Mouse (Mus musculus) lung, embryonic 14.5 days (tissue): ENCODE data around the gene Nek9. TPM values are rescaled to one million over a fixed set of nuclear protein-coding genes. Genes with fewer than 3 reads are reported as not detected.

Experiments
- ATAC-seq: fragments of 200-750 bp; cut with Nextera tagmentation; 2 replicates; pipeline ENCODE4 v1.8.0; 2017; ENCODE audit warnings: mild to moderate bottlenecking, moderate TSS enrichment, moderate library complexity; ENCODE audit not compliant: insufficient read depth
- DNase-seq: peaks from one replicate; pipeline ENCODE4 v3.0.0-alpha.2; 2015
- H3K27ac ChIP-seq: fragments of 300-500 bp; sonication (generic); 2 replicates; pipeline ENCODE4 v1.5.1; 2014; ENCODE audit warnings: low read depth, mild to moderate bottlenecking, moderate library complexity
- H3K27me3 ChIP-seq: fragments of 300-500 bp; sonication (generic); 2 replicates; pipeline ENCODE4 v1.6.1; 2014; ENCODE audit warnings: low read length, control low read depth; ENCODE audit not compliant: insufficient read depth
- H3K36me3 ChIP-seq: fragments of 300-500 bp; sonication (generic); 2 replicates; pipeline ENCODE4 v1.6.1; 2014; ENCODE audit warnings: control low read depth; ENCODE audit not compliant: insufficient read depth
- H3K4me1 ChIP-seq: fragments of 300-500 bp; sonication (generic); 2 replicates; pipeline ENCODE4 v1.6.1; 2014; ENCODE audit warnings: antibody characterized with exemption, control low read depth; ENCODE audit not compliant: insufficient read depth
- H3K4me2 ChIP-seq: fragments of 300-500 bp; sonication (generic); 2 replicates; pipeline ENCODE4 v1.6.1; 2014; ENCODE audit warnings: mild to moderate bottlenecking
- H3K4me3 ChIP-seq: fragments of 300-500 bp; sonication (generic); 2 replicates; pipeline ENCODE4 v1.5.1; 2014; ENCODE audit warnings: low read depth, low read length
- H3K9ac ChIP-seq: fragments of 300-500 bp; sonication (generic); 2 replicates; pipeline ENCODE4 v1.6.1; 2014
- H3K9me3 ChIP-seq: fragments of 300-500 bp; sonication (generic); 2 replicates; pipeline ENCODE4 v1.6.1; 2016; ENCODE audit warnings: low read depth, low read length, control low read depth
- CTCF ChIP-seq: IDR thresholded peaks from 2 replicates; pipeline ENCODE4 v1.5.1; 2016; ENCODE audit warnings: antibody characterized with exemption, low read depth
- WGBS: fragments of 180-500 bp; shearing (Covaris S2); extraction: QIAGEN DNeasy Blood & Tissue Kit; methylation state at CpG from one replicate; pipeline ENCODE4 v1.1.7; 2014; 5-methylcytosine and 5-hydroxymethylcytosine counted together
- polyA plus RNA-seq: library from polyadenylated mRNA; unstranded; fragments of >200 nt; fragmentation: Nextera tagmentation; extraction: Ambion mirVana; gene quantifications from 2 replicates; pipeline ENCODE4 v1.2.1, GENCODE M21; 2014

The Nek9 gene
- polyA plus RNA-seq, 1 experiment from 2014 or later = 18.2 TPM

DNA sequence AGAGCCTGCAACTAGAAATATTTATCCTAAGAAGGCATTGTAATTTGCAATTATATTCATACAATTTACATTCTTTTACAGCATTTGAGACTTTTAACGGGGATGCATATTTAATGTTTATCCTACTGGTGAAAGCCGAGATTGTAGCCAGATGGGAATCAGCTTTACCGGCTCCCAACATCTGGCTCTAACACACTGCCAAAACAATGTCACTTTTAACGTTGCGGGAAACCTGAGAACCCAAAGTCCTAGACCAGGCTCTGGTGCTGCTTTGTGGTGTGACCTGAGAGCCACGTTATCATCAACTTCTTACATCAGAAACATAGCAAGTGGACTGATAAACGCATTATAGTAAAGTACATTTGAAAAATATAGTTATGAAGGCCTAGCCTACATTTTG is 74.2 kb downstream of the Nek9 start:
- no peak for TF ChIP-seq CTCF
- DNase-seq (peak; percentile 77), ATAC-seq (peak; percentile 57; the same call in 1 of the 2 replicates)
- Histone ChIP-seq H3K9ac (no peak overlapping the region), H3K4me2 (no peak overlapping the region; the same call in 1 of the 2 replicates), H3K36me3 (no peaks in the 10 kb centered on the region), H3K27me3 (no peaks in the 10 kb centered on the region), H3K9me3 (no peaks in the 10 kb centered on the region), H3K27ac (0 out of 2 replicates have a peak overlapping the region, but pooled peaks have one; percentile 26), H3K4me3 (no peak overlapping the region), H3K4me1 (0 out of 2 replicates have a peak, but pooled peaks cover 5% of the 10 kb centered on the region)
- WGBS = 26% methylated on average over 7 of the region's 7 CpGs

DNA sequence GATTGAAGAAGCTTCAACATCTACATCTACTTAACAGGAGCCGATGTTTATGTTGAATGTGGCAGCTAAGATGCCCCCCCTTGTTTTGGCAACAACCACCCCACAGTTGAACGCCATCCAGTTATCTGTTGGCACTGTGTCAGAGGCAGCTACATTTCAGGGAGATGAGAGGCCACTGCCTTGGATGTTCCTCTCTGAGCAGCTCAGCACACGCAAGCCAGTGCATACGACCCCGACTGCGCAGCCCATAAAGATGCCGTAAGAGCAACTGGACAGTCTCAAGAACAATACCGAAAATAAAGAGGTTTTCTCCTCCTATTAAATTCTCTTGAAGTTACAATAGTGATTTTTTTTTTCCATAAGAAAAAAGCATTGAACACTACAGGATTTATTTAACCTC is 74.6 kb downstream of the Nek9 start:
- TF ChIP-seq CTCF = no peak
- ATAC-seq (peak; percentile 76; the same call in 1 of the 2 replicates), DNase-seq (peak; percentile 80)
- H3K9ac ChIP-seq = no peak overlapping the region
- H3K4me2 ChIP-seq = 0 out of 2 replicates have a peak overlapping the region, but pooled peaks have one; percentile 3
- no peaks in the 10 kb centered on the region for H3K27me3 ChIP-seq
- no peak overlapping the region for H3K4me3 ChIP-seq
- no peaks in the 10 kb centered on the region for H3K36me3 ChIP-seq
- peak overlapping the region; percentile 25; the same call in 1 of the 2 replicates for H3K27ac ChIP-seq
- 49% methylated on average over 8 of the region's 8 CpGs for WGBS
- H3K4me1 ChIP-seq = 0 out of 2 replicates have a peak, but pooled peaks cover 3% of the 10 kb centered on the region
- H3K9me3 ChIP-seq = no peaks in the 10 kb centered on the region

DNA sequence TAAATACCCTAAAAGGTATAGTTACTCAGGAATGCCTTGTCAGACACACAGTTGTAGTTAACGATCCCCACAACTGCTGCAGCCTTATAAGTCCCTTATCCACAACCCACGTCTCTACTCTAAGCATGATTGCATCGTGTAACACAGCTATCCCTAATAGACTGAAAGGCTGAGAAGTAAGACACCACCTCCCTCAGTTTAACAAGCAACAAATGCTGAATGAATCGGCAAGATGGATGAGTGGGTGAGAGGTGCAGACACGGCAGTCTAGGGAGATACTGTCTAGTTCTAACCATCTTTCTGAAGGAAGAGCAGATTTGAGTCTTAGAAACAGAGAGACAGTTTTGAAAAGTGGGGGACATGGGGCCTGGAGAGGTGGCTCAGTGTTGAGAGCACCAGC is 76.0 kb downstream of the Nek9 start:
- Histone ChIP-seq H3K27me3 (no peaks in the 10 kb centered on the region), H3K4me1 (0 out of 2 replicates have a peak, but pooled peaks cover 3% of the 10 kb centered on the region), H3K36me3 (0 out of 2 replicates have a peak, but pooled peaks cover 2% of the 10 kb centered on the region), H3K4me2 (no peak overlapping the region), H3K27ac (peak overlapping the region; percentile 50; the same call in 1 of the 2 replicates), H3K9me3 (no peaks in the 10 kb centered on the region), H3K9ac (no peak overlapping the region), H3K4me3 (no peak overlapping the region)
- TF ChIP-seq CTCF = no peak
- no peak for DNase-seq
- ATAC-seq = no peak
- 58% methylated on average over 5 of the region's 5 CpGs for WGBS

DNA sequence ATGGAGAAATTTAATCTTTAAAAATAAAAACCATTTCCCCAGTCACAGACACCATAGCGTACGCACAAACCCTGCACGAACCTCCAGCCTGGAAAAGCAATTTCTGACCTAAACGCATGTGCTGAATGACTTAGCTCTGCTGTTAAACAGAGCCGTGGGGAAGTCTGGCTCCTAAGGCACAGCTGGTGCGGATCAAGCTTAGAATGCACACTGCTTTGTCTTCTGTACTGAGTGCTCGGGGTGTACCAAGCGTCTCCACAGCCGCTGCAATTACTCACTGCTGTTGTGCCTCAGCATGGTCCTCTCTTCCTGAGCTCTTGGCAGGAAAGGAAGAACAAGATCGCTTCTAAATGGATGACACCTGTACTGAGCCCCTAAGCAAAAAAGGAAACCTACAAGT is 76.7 kb downstream of the Nek9 start:
- Histone ChIP-seq H3K4me1 (0 out of 2 replicates have a peak, but pooled peaks cover 3% of the 10 kb centered on the region), H3K4me2 (no peak overlapping the region), H3K27me3 (no peaks in the 10 kb centered on the region), H3K27ac (0 out of 2 replicates have a peak overlapping the region, but pooled peaks have one; percentile 0), H3K9me3 (no peaks in the 10 kb centered on the region), H3K4me3 (no peak overlapping the region), H3K36me3 (0 out of 2 replicates have a peak, but pooled peaks cover 5% of the 10 kb centered on the region), H3K9ac (no peak overlapping the region)
- DNase-seq (peak; percentile 89), ATAC-seq (peak; percentile 92)
- WGBS = 34% methylated on average over 10 of the region's 10 CpGs
- no peak for TF ChIP-seq CTCF

DNA sequence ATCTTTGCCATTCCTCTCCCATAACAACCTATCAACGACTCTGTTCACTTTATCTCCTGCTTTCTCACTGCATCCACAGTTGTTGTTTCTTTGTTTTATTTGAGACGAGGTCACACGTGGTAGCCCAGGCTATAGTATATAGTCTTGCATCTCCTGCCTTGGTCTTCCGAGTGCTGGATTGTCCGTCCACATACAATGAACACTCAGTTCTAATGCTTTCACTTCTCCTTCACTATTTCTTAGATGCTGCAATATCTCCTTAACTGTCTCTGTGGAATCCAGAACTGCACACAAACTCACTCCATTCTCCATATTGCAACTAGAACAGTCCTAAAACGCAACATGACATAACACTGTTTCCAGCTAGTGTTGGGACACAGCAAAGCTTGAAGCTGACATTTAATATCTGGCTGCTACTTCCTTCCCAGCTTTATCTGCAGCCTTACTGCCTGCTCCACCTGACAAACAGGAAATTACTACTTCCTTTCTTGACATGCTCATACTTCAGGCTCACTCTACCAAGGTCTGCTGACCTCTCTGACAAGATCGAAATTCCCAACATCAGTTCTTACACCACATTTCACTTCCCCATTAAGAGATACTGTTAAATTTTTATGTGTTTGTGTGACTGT is 82.0 kb downstream of the Nek9 start:
- 0 out of 2 replicates have a peak, but pooled peaks cover 5% of the 10 kb centered on the region for H3K36me3 ChIP-seq
- peak; percentile 28 for DNase-seq
- H3K27ac ChIP-seq = peak overlapping the region; percentile 46
- ATAC-seq = no peak
- WGBS = 65% methylated on average over 7 of the region's 7 CpGs
- no peaks in the 10 kb centered on the region for H3K27me3 ChIP-seq
- H3K4me1 ChIP-seq = no peaks in the 10 kb centered on the region
- no peak overlapping the region for H3K4me3 ChIP-seq
- TF ChIP-seq CTCF = no peak
- H3K9ac ChIP-seq = no peak overlapping the region
- no peak overlapping the region for H3K4me2 ChIP-seq
- no peaks in the 10 kb centered on the region for H3K9me3 ChIP-seq

DNA sequence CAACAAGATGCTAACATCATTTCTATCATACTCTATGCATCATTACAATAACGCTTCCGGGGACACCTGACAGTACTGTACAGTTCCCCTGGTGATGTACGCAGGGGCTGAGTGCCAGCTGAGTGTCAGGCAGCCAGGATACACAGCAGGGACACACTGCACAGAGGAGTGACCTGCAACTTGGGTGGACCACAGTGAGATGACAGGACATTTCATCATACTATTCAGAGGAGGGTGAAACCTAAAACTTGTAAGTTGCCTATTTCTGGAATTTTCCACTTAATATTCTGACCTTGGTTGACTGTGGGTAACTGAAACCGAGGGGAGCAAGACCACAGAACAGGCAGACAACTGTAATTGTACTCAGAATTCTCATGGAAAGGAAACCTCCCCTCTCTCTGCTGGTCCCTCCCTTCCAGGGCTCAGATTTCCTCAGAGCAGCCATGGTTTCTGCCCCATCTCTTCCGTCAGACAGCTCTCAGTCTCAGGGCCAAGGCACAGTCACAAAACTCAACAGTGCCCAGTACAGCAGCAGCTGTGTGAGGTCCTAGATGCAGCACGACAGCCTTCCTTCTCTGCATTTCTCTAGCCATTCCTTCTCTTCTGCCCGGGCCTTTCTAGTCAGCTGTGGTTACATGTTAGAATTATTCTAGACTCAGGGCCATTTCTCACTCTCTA is 82.9 kb downstream of the Nek9 start:
- no peak for TF ChIP-seq CTCF
- 0 out of 2 replicates have a peak, but pooled peaks have one; percentile 54 for ATAC-seq
- peak overlapping the region; percentile 21; the same call in 1 of the 2 replicates for H3K27ac ChIP-seq
- no peak overlapping the region for H3K9ac ChIP-seq
- no peak overlapping the region for H3K4me2 ChIP-seq
- no peaks in the 10 kb centered on the region for H3K4me1 ChIP-seq
- DNase-seq = peak; percentile 45
- H3K27me3 ChIP-seq = no peaks in the 10 kb centered on the region
- no peak overlapping the region for H3K4me3 ChIP-seq
- no peaks in the 10 kb centered on the region for H3K9me3 ChIP-seq
- H3K36me3 ChIP-seq = 0 out of 2 replicates have a peak, but pooled peaks cover 5% of the 10 kb centered on the region
- WGBS = 54% methylated on average over 7 of the region's 7 CpGs

DNA sequence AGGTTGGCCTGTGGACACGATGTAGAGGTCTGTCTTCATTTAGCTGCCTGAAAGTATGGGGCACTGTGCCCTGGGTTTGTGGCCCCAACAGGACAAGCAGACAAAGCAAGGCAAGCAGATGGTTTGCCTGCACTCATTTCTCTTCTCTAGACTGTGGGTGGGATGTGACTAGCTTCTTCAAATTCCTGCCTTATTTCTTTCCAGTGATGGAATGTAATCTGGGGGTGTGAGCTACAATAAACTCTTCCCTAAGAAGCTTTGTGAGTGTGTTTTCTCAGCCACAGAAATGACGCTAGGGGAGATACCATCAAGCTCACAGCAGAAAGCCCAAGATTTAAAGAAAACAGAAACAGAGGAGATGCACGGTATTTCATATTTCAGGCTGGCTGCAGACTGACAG is 87.1 kb downstream of the Nek9 start:
- ATAC-seq (no peak), DNase-seq (no peak)
- Histone ChIP-seq H3K27me3 (no peaks in the 10 kb centered on the region), H3K36me3 (no peaks in the 10 kb centered on the region), H3K9ac (no peak overlapping the region), H3K9me3 (peaks cover 4% of the 10 kb centered on the region; the same call in 1 of the 2 replicates), H3K4me1 (no peaks in the 10 kb centered on the region), H3K27ac (no peak overlapping the region), H3K4me3 (no peak overlapping the region), H3K4me2 (no peak overlapping the region)
- 70% methylated on average over 3 of the region's 3 CpGs for WGBS
- TF ChIP-seq CTCF = no peak

Other genes with a start within 250 kb of the Nek9 start
- gene Prox2, start 228.6 kb downstream of the Nek9 start, polyA plus RNA-seq = 3.1 and 4.6 TPM in 2 replicates
- 112 and 115 TPM in 2 replicates for gene Dlst, start 228.5 kb downstream of the Nek9 start, polyA plus RNA-seq
- 0.91 and 1.0 TPM in 2 replicates for gene Rps6kl1, start 188.1 kb downstream of the Nek9 start, polyA plus RNA-seq
- gene Pgf, start 161.6 kb downstream of the Nek9 start, polyA plus RNA-seq = 10.9 and 14.6 TPM in 2 replicates
- 91.4 and 99.9 TPM in 2 replicates for gene Eif2b2, start 119.9 kb downstream of the Nek9 start, polyA plus RNA-seq
- 8.8 and 10.2 TPM in 2 replicates for gene Mlh3, start 68.8 kb downstream of the Nek9 start, polyA plus RNA-seq
- 37.6 and 42.7 TPM in 2 replicates for gene Acyp1, start 50.9 kb downstream of the Nek9 start, polyA plus RNA-seq
- gene Zc2hc1c, start 50.8 kb downstream of the Nek9 start, polyA plus RNA-seq = 0.93 and 1.1 TPM in 2 replicates
- gene Tmed10, start 35.5 kb upstream of the Nek9 start, polyA plus RNA-seq = 333 and 344 TPM in 2 replicates
- gene Fos, start 134.5 kb upstream of the Nek9 start, polyA plus RNA-seq = 3.7 and 3.8 TPM in 2 replicates